Mouse (Mus musculus): ENCODE results near the gene Tbc1d30.

DNA sequence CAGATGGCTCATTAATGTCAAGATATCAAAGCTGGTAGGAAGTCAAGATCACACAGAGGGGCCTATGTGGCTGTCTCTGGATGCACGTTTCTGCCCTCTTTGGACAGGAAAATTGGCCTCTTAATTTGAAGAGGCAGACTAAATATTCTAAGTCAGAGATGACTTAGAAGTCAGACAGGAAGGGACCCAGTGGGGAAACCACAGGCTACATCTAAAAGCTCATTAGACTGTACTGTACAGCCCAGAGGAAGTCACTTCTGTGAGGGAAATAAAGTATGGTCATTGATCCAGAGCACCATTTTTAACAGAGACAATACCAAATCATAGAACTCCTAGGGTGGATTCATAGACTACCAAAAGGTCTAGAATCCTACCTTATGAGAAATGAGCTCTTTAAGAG is 76.1 kb downstream of the Tbc1d30 start:
- no peak for TF ChIP-seq CTCF (IDR thresholded peaks at IDR 0.05; ENCODE audit: borderline replicate concordance, insufficient read depth, low read length)
- TF ChIP-seq POLR2A (IDR thresholded peaks at IDR 0.05; ENCODE audit: low read depth, low read length): no peak

All from embryonic fibroblast, embryonic 13.5 days (primary cell).